Comparison of ENCODE assay signal across 34 mouse cellular contexts in the genomic region with DNA sequence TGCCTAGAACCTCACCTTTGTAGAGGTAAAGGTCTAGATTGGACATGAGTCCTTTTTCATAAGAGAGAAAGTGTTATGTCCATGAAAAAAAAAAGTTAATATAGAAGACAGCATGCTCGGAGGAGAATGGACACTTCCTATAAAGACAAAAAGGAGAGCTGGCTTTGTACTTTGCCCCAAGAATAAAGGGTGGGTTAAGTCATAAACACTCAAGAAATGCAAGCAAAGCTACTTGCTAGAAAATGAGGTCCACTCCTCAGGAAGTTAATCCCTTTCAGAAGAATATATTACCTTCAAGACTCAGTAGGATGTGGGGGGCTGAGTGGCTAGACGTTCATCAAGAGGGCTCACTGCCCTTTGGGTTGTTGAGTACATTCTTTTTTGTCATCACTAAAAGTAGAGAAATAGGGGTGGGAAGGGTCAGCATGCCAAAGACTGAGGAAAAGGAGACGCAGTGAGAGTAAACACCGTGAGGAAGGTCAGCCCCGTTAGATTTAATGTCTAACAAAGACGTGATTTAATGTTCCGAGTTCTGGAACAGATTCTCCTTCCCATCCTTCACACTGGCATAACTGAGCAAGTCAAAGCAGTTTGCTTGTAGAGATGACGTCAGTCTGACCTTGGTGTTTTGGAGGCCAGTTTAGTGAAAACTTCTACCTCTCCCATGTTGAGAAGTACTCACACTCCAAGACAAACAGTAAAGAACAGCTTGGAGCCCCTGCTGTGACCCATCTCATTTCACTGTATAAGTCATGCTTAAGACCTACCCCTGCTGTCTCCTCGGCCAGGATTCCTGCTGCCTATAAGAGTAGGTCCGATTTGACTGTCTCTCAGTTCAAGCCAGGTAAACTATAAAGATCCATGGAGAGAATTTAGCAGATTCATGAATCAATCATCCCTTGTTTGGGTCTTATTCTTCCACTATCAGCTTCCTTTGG. TPM values are rescaled to one million over a fixed set of nuclear protein-coding genes. Genes with fewer than 3 reads are reported as not detected.
DNase-seq lines count a peak whose midpoint lies in the region; ATAC-seq and TF ChIP-seq lines count a peak whose summit lies in the region.
"Had no signal": no experiment of that assay in that cellular context is flagged by ENCODE, and none has a peak within 500 bp of the region (broad histone marks: within the 10 kb centered on the region; RNA-seq: fewer than 3 reads in every experiment).

No protein-coding gene starts in this region.

- H3K9ac ChIP-seq in intestine, embryonic 15.5 days: no peak overlapping the region
- H3K9ac ChIP-seq in intestine, postnatal 0 days (ENCODE audit: low read depth, low read length): no peak overlapping the region
- no peak overlapping the region for H3K9ac ChIP-seq in midbrain, postnatal 0 days (replicated peaks; ENCODE audit: low read length, poor library complexity, severe bottlenecking)
- H3K9ac ChIP-seq in midbrain, embryonic 14.5 days (replicated peaks; ENCODE audit: low read length): no peak overlapping the region
- H3K9ac ChIP-seq: embryonic facial prominence, embryonic 12.5 days; forebrain, embryonic 15.5 days; heart, embryonic 13.5 days; limb, embryonic 13.5 days; lung, embryonic 15.5 days; midbrain, embryonic 13.5 days; neural tube, embryonic 15.5 days had no signal

- H3K9me3 ChIP-seq in intestine, embryonic 15.5 days: no peaks in the 10 kb centered on the region
- H3K9me3 ChIP-seq in intestine, postnatal 0 days (ENCODE audit: control insufficient read depth): no peaks in the 10 kb centered on the region
- no peaks in the 10 kb centered on the region for H3K9me3 ChIP-seq in midbrain, postnatal 0 days (ENCODE audit: low read length)
- no peaks in the 10 kb centered on the region for H3K9me3 ChIP-seq in midbrain, embryonic 14.5 days (ENCODE audit: control insufficient read depth, low read length)
- H3K9me3 ChIP-seq: embryonic facial prominence, embryonic 12.5 days; forebrain, embryonic 15.5 days; G1E; heart, embryonic 13.5 days; limb, embryonic 13.5 days; lung, embryonic 15.5 days; megakaryocyte, embryonic 14.5 days; midbrain, embryonic 13.5 days; neural tube, embryonic 15.5 days had no signal

- peak; percentile 78 to 93 for DNase-seq in adrenal gland, adult (ENCODE audit: inconsistent age in 2 of 2, low spot score in 1 of 2)
- no peak for DNase-seq in adrenal gland, postnatal 4 days (ENCODE audit: low spot score in 2 of 2)
- peak; percentile 4 for DNase-seq in midbrain, postnatal 0 days (ENCODE audit: low spot score)
- no peak for DNase-seq in midbrain, embryonic 14.5 days
- peak; percentile 39 for DNase-seq in mesoderm, embryonic 11.5 days (ENCODE audit: low read depth, low spot score)
- DNase-seq in lung, postnatal 36 days: no peak
- DNase-seq: embryo, embryonic 11 days; gastrocnemius, adult 2 months; gastrocnemius, postnatal 36 days; heart, adult 2 months; heart, postnatal 10 days; kidney, postnatal 25 days; retina, postnatal 1 day; right cerebral cortex, postnatal 25 days; spleen, adult 18-20 months; thymus, postnatal 25 days had no signal

- WGBS in intestine, embryonic 15.5 days: 51% methylated on average over 10 of the region's 10 CpGs
- 53% methylated on average over 10 of the region's 10 CpGs for WGBS in intestine, postnatal 0 days
- WGBS in midbrain, postnatal 0 days: 80% methylated on average over 10 of the region's 10 CpGs
- 85% methylated on average over 10 of the region's 10 CpGs for WGBS in midbrain, embryonic 14.5 days

- no peak overlapping the region for H3K4me3 ChIP-seq in intestine, embryonic 15.5 days (replicated peaks)
- no peak overlapping the region for H3K4me3 ChIP-seq in intestine, postnatal 0 days (ENCODE audit: low read depth, low read length)
- no peak overlapping the region for H3K4me3 ChIP-seq in midbrain, postnatal 0 days (ENCODE audit: low read depth, low read length)
- H3K4me3 ChIP-seq in midbrain, embryonic 14.5 days (replicated peaks; ENCODE audit: low read depth, low read length): no peak overlapping the region
- H3K4me3 ChIP-seq: embryonic facial prominence, embryonic 12.5 days; forebrain, embryonic 15.5 days; gastrocnemius, adult 2 months; heart, adult 2 months; heart, embryonic 13.5 days; layer of hippocampus, adult 2 months; left cerebral cortex, adult 2 months; limb, embryonic 13.5 days; lung, embryonic 15.5 days; megakaryocyte, embryonic 14.5 days; midbrain, embryonic 13.5 days; neural tube, embryonic 15.5 days had no signal

- TF ChIP-seq CTCF in intestine, postnatal 0 days (IDR thresholded peaks at IDR 0.05; ENCODE audit: low read depth): no peak
- TF ChIP-seq CTCF in midbrain, postnatal 0 days (IDR thresholded peaks at IDR 0.05): no peak

- no peak overlapping the region for H3K4me2 ChIP-seq in intestine, embryonic 15.5 days (replicated peaks)
- H3K4me2 ChIP-seq in intestine, postnatal 0 days (replicated peaks; ENCODE audit: low read depth): no peak overlapping the region
- no peak overlapping the region for H3K4me2 ChIP-seq in midbrain, postnatal 0 days (ENCODE audit: low read depth, low read length, poor library complexity, severe bottlenecking)
- no peak overlapping the region for H3K4me2 ChIP-seq in midbrain, embryonic 14.5 days (ENCODE audit: low read length)
- H3K4me2 ChIP-seq: embryonic facial prominence, embryonic 12.5 days; forebrain, embryonic 15.5 days; heart, embryonic 13.5 days; limb, embryonic 13.5 days; liver, embryonic 11.5 days; lung, embryonic 15.5 days; midbrain, embryonic 13.5 days; neural tube, embryonic 15.5 days had no signal

- H3K27me3 ChIP-seq in intestine, embryonic 15.5 days (replicated peaks): no peaks in the 10 kb centered on the region
- H3K27me3 ChIP-seq in intestine, postnatal 0 days (replicated peaks; ENCODE audit: control insufficient read depth, insufficient read depth, low read length): no peaks in the 10 kb centered on the region
- no peaks in the 10 kb centered on the region for H3K27me3 ChIP-seq in midbrain, postnatal 0 days (ENCODE audit: insufficient read depth, low read length)
- no peaks in the 10 kb centered on the region for H3K27me3 ChIP-seq in midbrain, embryonic 14.5 days (ENCODE audit: control insufficient read depth, insufficient read depth, low read length)
- H3K27me3 ChIP-seq: CH12.LX; embryonic facial prominence, embryonic 12.5 days; forebrain, embryonic 15.5 days; heart, embryonic 13.5 days; limb, embryonic 13.5 days; lung, embryonic 15.5 days; midbrain, embryonic 13.5 days; neural tube, embryonic 15.5 days had no signal

- no peaks in the 10 kb centered on the region for H3K36me3 ChIP-seq in intestine, embryonic 15.5 days
- H3K36me3 ChIP-seq in intestine, postnatal 0 days (ENCODE audit: control insufficient read depth, insufficient read depth): no peaks in the 10 kb centered on the region
- no peaks in the 10 kb centered on the region for H3K36me3 ChIP-seq in midbrain, postnatal 0 days (ENCODE audit: insufficient read depth, low read length)
- H3K36me3 ChIP-seq in midbrain, embryonic 14.5 days (ENCODE audit: control insufficient read depth, insufficient read depth, low read length): no peaks in the 10 kb centered on the region
- H3K36me3 ChIP-seq: embryonic facial prominence, embryonic 12.5 days; forebrain, embryonic 15.5 days; G1E; heart, embryonic 13.5 days; limb, embryonic 13.5 days; lung, embryonic 15.5 days; midbrain, embryonic 13.5 days; neural tube, embryonic 15.5 days had no signal

- H3K27ac ChIP-seq in intestine, embryonic 15.5 days: no peak overlapping the region
- no peak overlapping the region for H3K27ac ChIP-seq in intestine, postnatal 0 days (ENCODE audit: low read depth, low read length)
- no peak overlapping the region for H3K27ac ChIP-seq in midbrain, postnatal 0 days (ENCODE audit: low read depth, low read length)
- no peak overlapping the region for H3K27ac ChIP-seq in midbrain, embryonic 14.5 days (replicated peaks; ENCODE audit: low read depth, low read length)
- H3K27ac ChIP-seq: embryonic facial prominence, embryonic 12.5 days; forebrain, embryonic 15.5 days; gastrocnemius, adult 2 months; heart, adult 2 months; heart, embryonic 13.5 days; layer of hippocampus, adult 2 months; left cerebral cortex, adult 2 months; limb, embryonic 13.5 days; lung, embryonic 15.5 days; midbrain, embryonic 13.5 days; neural tube, embryonic 15.5 days had no signal

- peak; percentile 51 for ATAC-seq in intestine, embryonic 15.5 days
- ATAC-seq in intestine, postnatal 0 days: no peak
- no peak for ATAC-seq in midbrain, postnatal 0 days (ENCODE audit: low FRiP score)
- ATAC-seq in midbrain, embryonic 14.5 days (ENCODE audit: low FRiP score, low TSS enrichment): no peak
- ATAC-seq: forebrain, embryonic 15.5 days; hindbrain, embryonic 16.5 days; midbrain, embryonic 13.5 days had no signal

- no peaks in the 10 kb centered on the region for H3K4me1 ChIP-seq in intestine, embryonic 15.5 days (replicated peaks)
- H3K4me1 ChIP-seq in intestine, postnatal 0 days (replicated peaks; ENCODE audit: control insufficient read depth, insufficient read depth, low read length): no peaks in the 10 kb centered on the region
- no peaks in the 10 kb centered on the region for H3K4me1 ChIP-seq in midbrain, postnatal 0 days (ENCODE audit: insufficient read depth, low read length)
- no peaks in the 10 kb centered on the region for H3K4me1 ChIP-seq in midbrain, embryonic 14.5 days (ENCODE audit: control insufficient read depth, insufficient read depth, low read length)
- H3K4me1 ChIP-seq: forebrain, embryonic 15.5 days; heart, embryonic 13.5 days; lung, embryonic 15.5 days; megakaryocyte, embryonic 14.5 days had no signal

RNA-seq across cellular contexts. Expression of a gene that starts 51.0 kb away (rescaled TPM):
- under 1 TPM; 0.25 to 0.28 TPM for total RNA-seq in adrenal gland, postnatal 4 days (2021)
- not detected in 2 replicates for polyA plus RNA-seq in intestine, embryonic 15.5 days (2015; fragmentation: Nextera tagmentation; extraction: Ambion mirVana)
- 0.04 and 0.08 TPM in 2 replicates for polyA plus RNA-seq in intestine, postnatal 0 days (2015; fragmentation: Nextera tagmentation; extraction: Ambion mirVana)
- total RNA-seq in midbrain, postnatal 0 days (2014; rRNA removed): 1.3 and 1.4 TPM in 2 replicates
- 0.91 and 1.3 TPM in 2 replicates for polyA plus RNA-seq in midbrain, postnatal 0 days (2015; fragmentation: Nextera tagmentation; extraction: Ambion mirVana)
- 0.27 and 0.66 TPM in 2 replicates for polyA plus RNA-seq in midbrain, embryonic 14.5 days (2014; fragmentation: Nextera tagmentation; extraction: Ambion mirVana)
- total RNA-seq: CH12.LX; G1E; gastrocnemius, adult 2 months; gastrocnemius, postnatal 36 days; heart, adult 2 months; heart, postnatal 10 days had no signal
- polyA plus RNA-seq: G1E; heart, embryonic 13.5 days; intestine, embryonic 14.5 days; liver, embryonic 11.5 days; liver, embryonic 16.5 days had no signal

Comparison
In these comparisons a context has a peak if more than half of its experiments do, and no peak if none do; other contexts are left out.
1. DNase-seq: peak in adrenal gland, adult (2 of 2), midbrain, postnatal 0 days (single experiment) and mesoderm, embryonic 11.5 days (single experiment); none in adrenal gland, postnatal 4 days (0 of 2), midbrain, embryonic 14.5 days (single experiment) and lung, postnatal 36 days (single experiment).